Mouse (Mus musculus): Measurements from ENCODE around the gene Dmwd. TPM values are rescaled to one million over a fixed set of nuclear protein-coding genes. Genes with fewer than 3 reads are reported as not detected.
A peak's percentile ranks its signal among the peaks of the same experiment; 100 is the strongest.

Dmwd gene
- 9.6 and 12.0 TPM in 2 replicates for polyA plus RNA-seq (2012; ENCODE audit: insufficient read depth, insufficient read length, missing spikeins)

- Histone ChIP-seq H3K4me1 (ENCODE audit: control insufficient read depth, insufficient read depth, insufficient read length, low read length) (peaks cover 4% of the 10 kb centered on the region; the same call in 1 of the 2 replicates), H3K27ac (replicated peaks; ENCODE audit: low read depth, low read length) (peak within 1 kb of the TSS; percentile 52), H3K4me3 (ENCODE audit: insufficient read depth, low read depth, low read length) (peak within 1 kb of the TSS; percentile 66)
Observed at GRCm38 (mm10) chr7:19075723-19076585, at the start of gene Dmwd. Dmwd (plus strand) TSS chr7:19076227.

- H3K4me3 ChIP-seq (ENCODE audit: insufficient read depth, low read depth, low read length), result no peak overlapping the region
- H3K27ac ChIP-seq (replicated peaks; ENCODE audit: low read depth, low read length), result no peak overlapping the region
- peaks cover 2% of the 10 kb centered on the region; the same call in 1 of the 2 replicates for H3K4me1 ChIP-seq (ENCODE audit: control insufficient read depth, insufficient read depth, insufficient read length, low read length)
Observed at GRCm38 (mm10) chr7:19028067-19028466, 48.0 kb upstream of the Dmwd start.

GRCm38 (mm10) chr7:19029084-19029653 lies 46.9 kb upstream of the Dmwd start:
- H3K4me1 ChIP-seq (ENCODE audit: control insufficient read depth, insufficient read depth, insufficient read length, low read length), result peaks cover 2% of the 10 kb centered on the region; the same call in 1 of the 2 replicates
- H3K4me3 ChIP-seq (ENCODE audit: insufficient read depth, low read depth, low read length), result no peak overlapping the region
- H3K27ac ChIP-seq (replicated peaks; ENCODE audit: low read depth, low read length), result no peak overlapping the region

- Histone ChIP-seq H3K4me3 (ENCODE audit: insufficient read depth, low read depth, low read length) (no peak overlapping the region), H3K27ac (replicated peaks; ENCODE audit: low read depth, low read length) (peak overlapping the region; percentile 73), H3K4me1 (ENCODE audit: control insufficient read depth, insufficient read depth, insufficient read length, low read length) (0 out of 2 replicates have a peak, but pooled peaks cover 2% of the 10 kb centered on the region)
Observed at GRCm38 (mm10) chr7:19031641-19032040, 44.4 kb upstream of the Dmwd start.

- Histone ChIP-seq H3K4me3 (ENCODE audit: insufficient read depth, low read depth, low read length) (no peak overlapping the region), H3K27ac (replicated peaks; ENCODE audit: low read depth, low read length) (no peak overlapping the region)
Observed at GRCm38 (mm10) chr7:19044616-19045015, 31.4 kb upstream of the Dmwd start.

GRCm38 (mm10) chr7:19046286-19047069 lies 29.5 kb upstream of the Dmwd start:
- Histone ChIP-seq H3K4me3 (ENCODE audit: insufficient read depth, low read depth, low read length) (no peak overlapping the region), H3K27ac (replicated peaks; ENCODE audit: low read depth, low read length) (no peak overlapping the region)

More at GRCm38 (mm10) chr7:19044616-19045015, 31.4 kb upstream of the Dmwd start:
- no peaks in the 10 kb centered on the region for H3K4me1 ChIP-seq (ENCODE audit: control insufficient read depth, insufficient read depth, insufficient read length, low read length)

GRCm38 (mm10) chr7:19048006-19048527 lies 28.0 kb upstream of the Dmwd start:
- no peak overlapping the region for H3K27ac ChIP-seq (replicated peaks; ENCODE audit: low read depth, low read length)
- 0 out of 2 replicates have a peak, but pooled peaks cover 3% of the 10 kb centered on the region for H3K4me1 ChIP-seq (ENCODE audit: control insufficient read depth, insufficient read depth, insufficient read length, low read length)
- no peak overlapping the region for H3K4me3 ChIP-seq (ENCODE audit: insufficient read depth, low read depth, low read length)

More at GRCm38 (mm10) chr7:19046286-19047069, 29.5 kb upstream of the Dmwd start:
- H3K4me1 ChIP-seq (ENCODE audit: control insufficient read depth, insufficient read depth, insufficient read length, low read length), result 0 out of 2 replicates have a peak, but pooled peaks cover 3% of the 10 kb centered on the region

- H3K4me1 ChIP-seq (ENCODE audit: control insufficient read depth, insufficient read depth, insufficient read length, low read length), result 0 out of 2 replicates have a peak, but pooled peaks cover 3% of the 10 kb centered on the region
- no peak overlapping the region for H3K27ac ChIP-seq (replicated peaks; ENCODE audit: low read depth, low read length)
- no peak overlapping the region for H3K4me3 ChIP-seq (ENCODE audit: insufficient read depth, low read depth, low read length)
Observed at GRCm38 (mm10) chr7:19049252-19049651, 26.8 kb upstream of the Dmwd start.

GRCm38 (mm10) chr7:19050172-19050571 lies 25.9 kb upstream of the Dmwd start:
- Histone ChIP-seq H3K4me3 (ENCODE audit: insufficient read depth, low read depth, low read length) (no peak overlapping the region), H3K27ac (replicated peaks; ENCODE audit: low read depth, low read length) (no peak overlapping the region), H3K4me1 (ENCODE audit: control insufficient read depth, insufficient read depth, insufficient read length, low read length) (0 out of 2 replicates have a peak, but pooled peaks cover 3% of the 10 kb centered on the region)

GRCm38 (mm10) chr7:19051161-19051560 lies 24.9 kb upstream of the Dmwd start:
- H3K4me3 ChIP-seq (ENCODE audit: insufficient read depth, low read depth, low read length), result no peak overlapping the region
- no peak overlapping the region for H3K27ac ChIP-seq (replicated peaks; ENCODE audit: low read depth, low read length)
- 0 out of 2 replicates have a peak, but pooled peaks cover 3% of the 10 kb centered on the region for H3K4me1 ChIP-seq (ENCODE audit: control insufficient read depth, insufficient read depth, insufficient read length, low read length)

GRCm38 (mm10) chr7:19052345-19053135 lies 23.5 kb upstream of the Dmwd start:
- no peak overlapping the region for H3K4me3 ChIP-seq (ENCODE audit: insufficient read depth, low read depth, low read length)
- H3K27ac ChIP-seq (replicated peaks; ENCODE audit: low read depth, low read length), result no peak overlapping the region
- 0 out of 2 replicates have a peak, but pooled peaks cover 3% of the 10 kb centered on the region for H3K4me1 ChIP-seq (ENCODE audit: control insufficient read depth, insufficient read depth, insufficient read length, low read length)

- H3K27ac ChIP-seq (replicated peaks; ENCODE audit: low read depth, low read length), result no peak overlapping the region
- 0 out of 2 replicates have a peak, but pooled peaks cover 3% of the 10 kb centered on the region for H3K4me1 ChIP-seq (ENCODE audit: control insufficient read depth, insufficient read depth, insufficient read length, low read length)
- H3K4me3 ChIP-seq (ENCODE audit: insufficient read depth, low read depth, low read length), result no peak overlapping the region
Observed at GRCm38 (mm10) chr7:19053136-19053532, 22.9 kb upstream of the Dmwd start.

GRCm38 (mm10) chr7:19054047-19054776 lies 21.8 kb upstream of the Dmwd start, which contains the start of gene Rsph6a:
Rsph6a (plus strand) TSS chr7:19054690.
- H3K27ac ChIP-seq (replicated peaks; ENCODE audit: low read depth, low read length), result no peak within 1 kb of the TSS
- 0 out of 2 replicates have a peak, but pooled peaks cover 3% of the 10 kb centered on the region for H3K4me1 ChIP-seq (ENCODE audit: control insufficient read depth, insufficient read depth, insufficient read length, low read length)
- no peak within 1 kb of the TSS for H3K4me3 ChIP-seq (ENCODE audit: insufficient read depth, low read depth, low read length)

All from brown adipose tissue, adult 24 weeks (tissue).